Mouse (Mus musculus) CH12.LX (cell line): ENCODE measurements around the gene Srprb.

Source experiments
- CTCF ChIP-seq, 2 experiments: IDR thresholded peaks in 1 of 2; conservative IDR thresholded peaks in 1 of 2; 2 replicates each; pipeline ENCODE4 v1.5.1; 2011 to 2012; ENCODE audit warnings: low read depth in 2 of 2, low read length in 2 of 2, improper control_type of control experiment in 1 of 2, inconsistent platforms in 1 of 2, mild to moderate bottlenecking in 1 of 2, moderate library complexity in 1 of 2
- EP300 ChIP-seq: IDR thresholded peaks from 2 replicates; pipeline ENCODE4 v1.6.1; 2011; ENCODE audit warnings: low read length, improper control_type of control experiment
- KAT2A ChIP-seq: IDR thresholded peaks from 2 replicates; pipeline ENCODE4 v1.6.1; 2012; ENCODE audit warnings: low read length, improper control_type of control experiment, inconsistent platforms; ENCODE audit not compliant: insufficient replicate concordance
- POLR2A ChIP-seq: IDR thresholded peaks from 2 replicates; pipeline ENCODE4 v1.6.1; 2011; ENCODE audit warnings: low read depth, mild to moderate bottlenecking, improper control_type of control experiment, low read length
- TBP ChIP-seq: conservative IDR thresholded peaks from 2 replicates; pipeline ENCODE4 v1.6.1; 2011; ENCODE audit warnings: low read depth, low read length, improper control_type of control experiment
- ZNF384 ChIP-seq: IDR thresholded peaks from 2 replicates; pipeline ENCODE4 v1.6.1; 2012; ENCODE audit warnings: low read depth, low read length, improper control_type of control experiment, inconsistent platforms

- no peak for TF ChIP-seq EP300
- no peak for TF ChIP-seq POLR2A
- no peak for TF ChIP-seq TBP
- no peak for TF ChIP-seq KAT2A
- TF ChIP-seq ZNF384: no peak
- no peak for TF ChIP-seq CTCF (conservative IDR thresholded peaks at IDR 0.05 in 1 of 2, IDR thresholded peaks at IDR 0.05 in 1 of 2; ENCODE audit: low read depth in 2 of 2, low read length in 2 of 2)
Measured at GRCm38 (mm10) chr9:103213631-103214030, 11.7 kb upstream of the Srprb start.
